Mouse (Mus musculus) left cerebral cortex, postnatal 10 days (tissue): Measurements from ENCODE around the gene Luc7l3. TPM values are rescaled to one million over a fixed set of nuclear protein-coding genes. Genes with fewer than 3 reads are reported as not detected.

Experiments used
- DNase-seq, 2 experiments: peaks; one replicate each; pipeline ENCODE4 v3.0.0; 2021 to 2022; ENCODE audit warnings: low spot score in 2 of 2, mixed read lengths in 1 of 2; ENCODE audit errors: extremely low spot score in 1 of 2
- intact Hi-C: fragments of 180-260 bp; cut with DNase I; formaldehyde crosslinking; loops from one replicate; pipeline ENCODE4 v1.15.1; 2025
- total RNA-seq, 2 experiments: library from RNA; stranded (reverse); gene quantifications; 2 replicates each; pipeline ENCODE4 v1.2.3; 2021

Gene Luc7l3
- total RNA-seq = 100 to 1,000 TPM; 125 to 131 TPM

GRCm38 (mm10) chr11:94321931-94322400, at the start of gene Luc7l3:
TSS of gene Luc7l3 (minus strand) at chr11:94321988.
- peak; percentile 89 to 97 for DNase-seq
- intact Hi-C loops = no loop called here

- DNase-seq = no peak
- intact Hi-C loops = no loop called here
Measured at GRCm38 (mm10) chr11:94370809-94371208, 49.0 kb upstream of the Luc7l3 start.

GRCm38 (mm10) chr11:94369981-94370380, 48.2 kb upstream of the Luc7l3 start:
- intact Hi-C loops = no loop called here
- DNase-seq = no peak

GRCm38 (mm10) chr11:94365340-94365739, 43.6 kb upstream of the Luc7l3 start:
- no peak for DNase-seq
- intact Hi-C loops = no loop called here

- no peak for DNase-seq
- intact Hi-C loops = no loop called here
Measured at GRCm38 (mm10) chr11:94363690-94364089, 41.9 kb upstream of the Luc7l3 start.

- no peak for DNase-seq
- intact Hi-C loops = no loop called here
Measured at GRCm38 (mm10) chr11:94362101-94362500, 40.3 kb upstream of the Luc7l3 start.

- DNase-seq = no peak
- intact Hi-C loops = no loop called here
Measured at GRCm38 (mm10) chr11:94361166-94361870, 39.5 kb upstream of the Luc7l3 start.

GRCm38 (mm10) chr11:94359168-94359567, 37.4 kb upstream of the Luc7l3 start:
- no peak for DNase-seq
- intact Hi-C loops = no loop called here

GRCm38 (mm10) chr11:94355521-94356217, 33.9 kb upstream of the Luc7l3 start:
- intact Hi-C loops = no loop called here
- no peak for DNase-seq

DNA sequence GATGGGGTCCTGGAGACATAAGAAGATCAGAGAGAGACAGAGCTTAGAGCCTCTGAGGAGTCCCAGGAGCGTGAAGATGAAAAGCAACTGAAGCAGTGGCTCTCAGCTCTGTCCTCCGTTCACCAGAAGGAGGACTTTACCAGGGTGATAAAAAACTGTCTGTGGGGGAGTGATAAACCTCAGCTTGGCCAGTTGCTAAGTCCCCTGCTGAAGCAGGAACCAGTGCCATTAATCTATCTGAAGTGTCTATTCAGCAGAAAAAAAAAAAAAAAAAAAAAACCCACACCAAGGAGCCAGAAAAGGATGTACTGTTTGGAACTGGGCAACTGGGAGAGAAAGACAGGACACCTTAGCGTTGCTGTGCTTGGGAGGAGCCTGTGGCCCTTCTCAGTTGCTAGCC, 29.3 kb upstream of the Luc7l3 start:
- DNase-seq = no peak
- intact Hi-C loops = no loop called here

GRCm38 (mm10) chr11:94350337-94350736, 28.5 kb upstream of the Luc7l3 start:
- intact Hi-C loops = no loop called here
- no peak for DNase-seq

DNA sequence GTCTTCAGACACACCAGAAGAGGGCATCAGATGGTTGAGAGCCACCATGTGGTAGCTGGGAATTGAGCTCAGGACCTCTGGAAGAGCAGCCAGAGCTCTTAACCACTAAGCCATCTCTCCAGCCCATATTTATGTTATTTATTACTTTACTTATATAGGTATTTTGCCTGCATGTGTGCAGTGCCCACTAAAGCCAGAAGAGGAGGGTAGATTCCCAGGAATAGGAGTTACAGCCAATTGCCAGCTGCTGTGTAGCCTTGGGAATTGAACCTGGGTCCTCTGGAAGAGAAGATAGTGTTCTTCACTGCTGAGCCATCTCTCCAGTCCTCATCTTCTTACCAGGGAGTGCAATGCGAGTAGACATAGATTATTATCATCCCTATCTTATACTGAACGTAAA, 28.1 kb upstream of the Luc7l3 start:
- intact Hi-C loops = no loop called here
- no peak for DNase-seq

DNA sequence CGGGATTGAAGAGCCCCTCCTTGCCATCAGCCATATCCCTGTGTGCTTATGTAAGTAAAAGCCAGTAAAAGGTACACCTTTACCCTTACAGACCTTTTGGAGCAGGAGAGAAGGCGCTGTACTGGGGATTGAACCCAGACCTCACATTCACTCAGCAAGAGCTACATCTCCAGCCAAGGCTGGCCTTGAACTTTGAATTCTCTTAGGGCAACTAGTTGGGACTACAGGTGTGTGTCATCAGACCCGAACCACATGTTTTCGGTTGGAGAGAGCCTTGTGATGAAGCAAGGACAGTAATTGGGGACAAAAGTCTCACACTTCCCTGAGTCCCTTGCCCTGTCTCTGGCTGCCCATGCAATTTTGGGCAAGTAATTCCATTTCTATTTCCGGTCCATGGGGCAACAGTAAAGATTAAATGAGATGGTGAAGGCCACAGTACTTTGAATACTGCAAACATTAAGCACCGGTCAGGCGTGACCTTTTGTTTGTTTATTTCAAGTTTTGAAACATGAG, 25.3 kb upstream of the Luc7l3 start:
- DNase-seq = no peak
- intact Hi-C loops = no loop called here

- intact Hi-C loops = no loop called here
Measured at GRCm38 (mm10) chr11:94346611-94347010, 24.8 kb upstream of the Luc7l3 start.

DNA sequence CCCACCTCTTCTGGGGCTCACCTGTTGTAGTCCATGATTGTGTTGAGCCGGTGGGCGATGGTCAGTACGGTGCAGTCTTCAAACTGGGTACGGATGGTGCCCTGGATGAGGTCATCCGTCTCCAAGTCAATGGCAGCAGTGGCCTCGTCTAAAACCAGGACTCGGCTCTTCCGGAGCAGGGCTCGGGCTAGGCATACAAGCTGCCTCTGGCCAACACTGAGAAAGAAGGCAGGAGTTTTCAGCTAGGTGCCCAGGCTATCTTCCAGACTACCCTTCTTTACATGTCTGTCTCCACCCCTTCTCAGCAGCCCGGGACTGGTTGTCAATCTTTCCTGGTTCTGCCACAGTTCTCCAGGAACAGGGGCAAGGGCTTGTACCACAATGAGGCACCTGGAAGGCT, 24.1 kb upstream of the Luc7l3 start:
- no peak for DNase-seq
- intact Hi-C loops = no loop called here

More at GRCm38 (mm10) chr11:94346611-94347010, 24.8 kb upstream of the Luc7l3 start:
- no peak for DNase-seq

- intact Hi-C loops = loop anchor here (5.0 kb wide), 2 partner anchors 128 to 143 kb away; partner anchors contain the start of genes Cacna1g and Spata20
- no peak for DNase-seq
Measured at GRCm38 (mm10) chr11:94344470-94344869, 22.7 kb upstream of the Luc7l3 start.

GRCm38 (mm10) chr11:94343955-94344358, 22.2 kb upstream of the Luc7l3 start:
- intact Hi-C loops = loop anchor here (5.0 kb wide), 2 partner anchors 128 to 143 kb away; partner anchors contain the start of genes Cacna1g and Spata20
- no peak for DNase-seq

DNA sequence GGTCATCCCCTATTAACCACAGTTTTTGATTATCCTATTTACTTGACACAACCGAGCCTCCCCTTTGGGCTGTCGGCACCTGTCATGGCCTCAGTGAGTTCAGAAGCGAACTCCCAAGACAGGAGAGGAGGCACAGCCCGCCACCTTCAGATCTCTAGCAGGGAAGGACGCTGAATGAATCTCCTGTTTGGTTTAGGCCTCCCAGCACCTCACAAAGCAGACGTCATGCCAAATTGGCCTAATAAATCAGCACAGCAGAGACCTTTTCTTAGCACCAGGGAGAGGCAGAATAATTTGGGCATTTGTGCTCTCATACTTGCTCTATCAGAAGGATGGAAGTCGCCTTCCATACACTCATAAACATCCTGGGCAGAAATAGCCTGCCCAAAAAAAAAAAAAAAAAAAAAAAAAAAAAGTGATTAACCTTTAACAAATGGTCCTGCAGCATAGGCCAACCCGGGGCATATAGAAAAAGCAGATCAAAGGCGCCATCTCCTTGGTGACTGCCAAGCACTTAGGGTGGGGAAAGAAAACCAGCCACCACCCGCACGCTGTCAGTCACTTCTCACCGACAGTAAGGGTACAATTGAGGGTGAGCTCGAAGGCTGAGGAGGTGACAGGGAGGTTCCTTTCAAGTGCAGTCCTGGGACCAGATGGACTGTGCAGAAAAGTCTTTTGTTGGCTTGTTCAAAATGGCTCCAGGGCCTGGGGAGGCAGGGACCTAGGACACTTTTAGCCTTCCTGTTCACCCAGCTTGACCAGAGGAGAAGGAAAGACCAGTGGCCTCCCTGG, 20.5 kb upstream of the Luc7l3 start:
- DNase-seq = no peak

More for the DNA sequence above, 20.5 kb upstream of the Luc7l3 start:
- intact Hi-C loops = loop anchor here (5.0 kb wide), 2 partner anchors 130 to 145 kb away; partner anchors contain the start of genes Cacna1g and Spata20
